Mouse (Mus musculus): ENCODE data around the gene Plin5.
"Not testable (repeated sequence)": the region's sequence is repeated elsewhere in the genome, so short reads cannot be mapped to it uniquely, and the experiment has no call there.

The Plin5 gene

DNA sequence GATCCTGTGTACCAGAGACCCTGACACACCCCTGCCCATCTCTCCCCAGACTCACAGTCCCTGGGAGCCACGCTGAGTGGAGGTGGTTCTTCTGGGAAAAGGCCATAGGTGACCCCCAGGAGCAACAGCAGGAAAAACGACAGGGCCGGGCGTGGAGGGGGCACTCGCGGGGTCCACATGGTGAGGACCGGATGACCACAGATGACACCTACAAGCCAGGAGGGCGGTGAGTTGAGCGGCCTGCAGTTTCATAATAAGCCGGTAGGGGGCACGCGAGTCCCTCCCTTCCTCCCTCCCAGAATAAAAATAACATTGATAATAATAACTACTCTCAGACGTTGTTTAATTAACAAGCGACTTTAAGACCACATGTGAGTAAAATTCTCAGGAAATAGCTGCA lies 15.3 kb upstream of the Plin5 start:
- DNase-seq, result peak; percentile 68

DNA sequence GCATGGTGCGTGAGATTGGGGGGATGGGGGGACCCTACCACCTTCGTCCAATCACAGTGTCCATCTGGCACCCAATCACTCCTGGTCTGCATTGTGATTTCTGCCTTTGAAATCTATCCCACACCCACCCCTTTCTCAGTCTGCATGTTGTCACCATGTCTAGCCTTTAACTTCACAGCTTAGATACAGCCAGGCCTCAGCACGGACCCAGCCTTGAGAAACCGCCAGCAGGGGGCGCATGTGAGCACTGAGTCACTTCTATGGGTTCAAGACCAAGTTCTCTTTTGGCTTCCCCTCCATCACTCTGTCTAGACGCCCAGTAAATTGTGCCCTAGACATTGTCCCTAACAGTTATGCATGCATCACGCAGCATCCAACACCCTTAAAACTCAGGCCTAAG lies 14.4 kb upstream of the Plin5 start:
- DNase-seq, result peak; percentile 70

DNA sequence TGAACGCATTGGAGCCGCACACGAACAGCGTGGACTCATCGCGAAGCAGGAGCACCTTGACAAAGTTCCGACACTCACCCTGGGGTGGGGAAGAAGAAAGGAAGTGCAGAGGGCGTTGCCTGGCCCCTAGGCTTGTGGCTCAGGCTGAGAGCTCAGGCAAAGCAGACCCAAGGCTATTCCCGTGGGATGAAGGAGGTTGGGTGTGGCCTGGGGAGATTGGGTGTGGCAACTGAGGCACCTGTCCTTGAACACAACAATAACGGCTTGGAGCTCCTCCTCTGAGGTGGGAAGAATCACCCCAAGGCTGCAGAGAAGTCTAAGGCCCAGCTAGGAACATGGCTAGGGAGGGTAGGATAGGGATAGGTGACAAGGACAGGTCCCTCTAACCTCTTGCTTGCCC lies 13.7 kb upstream of the Plin5 start:
- DNase-seq, result no peak

DNA sequence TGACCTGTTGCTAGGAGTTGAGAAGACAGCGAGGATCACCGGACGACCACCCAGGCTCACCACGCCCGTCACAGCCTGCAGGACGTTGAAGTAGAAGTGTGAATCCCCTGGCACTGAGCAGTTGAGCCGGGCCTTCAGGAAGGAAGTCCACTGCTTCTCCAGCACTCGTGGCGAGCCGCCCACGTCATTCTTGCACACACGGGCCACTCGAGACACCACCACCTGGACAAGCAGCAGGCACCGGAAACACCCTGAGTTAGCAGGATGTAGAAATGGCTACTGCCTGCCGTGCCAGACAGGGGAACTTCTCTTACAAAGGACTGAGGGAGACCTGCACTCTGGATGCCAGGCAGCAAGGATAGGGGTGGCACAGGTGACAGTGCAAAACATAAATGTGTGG lies 10.8 kb upstream of the Plin5 start:
- peak; percentile 22 for DNase-seq

DNA sequence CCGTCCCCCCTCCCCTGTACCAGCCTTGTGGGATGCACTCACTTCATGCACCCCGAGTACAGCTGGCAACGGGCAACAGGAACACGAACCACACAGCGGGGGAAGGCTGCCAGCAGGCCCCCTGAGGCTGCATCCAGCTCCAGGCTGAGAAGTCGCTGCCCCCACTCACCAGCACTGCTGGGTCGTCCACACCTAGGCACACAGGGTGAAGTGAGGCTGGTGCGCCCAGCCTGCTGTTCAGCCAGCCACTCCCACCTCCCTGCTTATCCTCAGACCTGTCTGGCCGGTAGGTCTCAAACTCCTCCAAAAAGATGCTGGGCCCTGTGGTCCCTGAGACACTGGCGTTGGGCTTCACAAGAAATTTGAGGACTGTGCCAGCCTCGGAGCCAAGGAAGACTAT lies 8.8 kb upstream of the Plin5 start:
- no peak for DNase-seq

DNA sequence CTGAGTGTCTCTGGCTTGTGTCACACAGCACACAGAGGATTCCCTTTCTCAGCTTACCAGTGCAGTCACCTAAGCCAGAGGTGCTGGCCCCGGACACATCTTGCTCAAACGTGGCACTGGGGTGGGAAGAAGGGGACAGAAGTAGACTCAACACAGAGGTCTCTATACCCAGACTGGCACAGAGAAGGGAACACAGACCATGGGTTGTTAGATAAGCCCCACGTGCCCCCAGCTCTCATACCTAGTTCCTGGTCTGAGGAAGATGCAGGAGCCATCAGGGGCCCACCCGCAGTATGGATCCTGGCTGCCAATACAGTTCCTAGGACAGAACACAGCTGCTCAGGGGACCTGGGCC lies 7.9 kb upstream of the Plin5 start:
- no peak for DNase-seq

DNA sequence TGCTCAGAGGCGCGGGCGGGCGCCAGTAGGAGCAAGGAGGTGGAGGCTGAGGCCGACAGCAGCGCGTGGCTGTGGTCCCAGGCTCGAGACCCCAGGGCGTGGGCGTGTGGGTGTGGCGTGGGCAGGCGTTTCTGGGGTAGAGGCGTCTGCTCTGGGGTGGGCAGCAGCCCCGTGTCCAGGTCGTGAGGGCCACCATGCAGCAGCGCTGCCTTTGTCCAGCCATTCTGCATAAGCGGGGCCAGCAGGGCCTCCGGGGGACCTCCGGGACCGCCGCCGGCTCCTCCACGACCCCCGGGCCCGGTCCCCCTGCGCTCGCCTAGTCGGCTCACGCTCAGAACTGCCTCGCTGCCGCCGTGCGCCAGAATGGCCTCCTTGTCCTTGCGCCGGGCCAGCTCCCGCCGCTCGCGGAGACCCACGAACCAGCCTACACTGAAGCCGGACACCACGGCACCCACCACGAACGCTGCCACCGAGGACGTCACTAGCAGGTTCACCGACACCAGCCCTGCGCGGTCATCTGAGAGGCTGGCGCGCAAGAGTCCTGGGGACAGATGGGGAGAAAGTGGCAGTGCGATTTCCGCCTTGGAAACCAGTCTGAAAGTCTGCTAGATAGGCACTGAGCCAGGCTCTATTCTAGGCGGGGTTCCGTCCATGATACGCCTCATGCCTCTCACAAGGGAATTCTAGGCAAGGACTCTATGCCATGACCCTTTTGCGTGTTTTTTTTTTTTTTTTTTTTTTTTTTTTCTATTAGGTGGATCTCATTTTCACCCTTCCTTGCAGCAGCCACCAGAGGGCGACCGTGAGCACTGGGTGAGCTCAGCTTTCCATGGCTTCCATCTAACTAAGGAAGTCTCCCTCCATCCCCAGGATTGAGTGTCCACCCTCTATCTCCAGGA lies 7.2 kb upstream of the Plin5 start:
- peak; percentile 45 for DNase-seq

DNA sequence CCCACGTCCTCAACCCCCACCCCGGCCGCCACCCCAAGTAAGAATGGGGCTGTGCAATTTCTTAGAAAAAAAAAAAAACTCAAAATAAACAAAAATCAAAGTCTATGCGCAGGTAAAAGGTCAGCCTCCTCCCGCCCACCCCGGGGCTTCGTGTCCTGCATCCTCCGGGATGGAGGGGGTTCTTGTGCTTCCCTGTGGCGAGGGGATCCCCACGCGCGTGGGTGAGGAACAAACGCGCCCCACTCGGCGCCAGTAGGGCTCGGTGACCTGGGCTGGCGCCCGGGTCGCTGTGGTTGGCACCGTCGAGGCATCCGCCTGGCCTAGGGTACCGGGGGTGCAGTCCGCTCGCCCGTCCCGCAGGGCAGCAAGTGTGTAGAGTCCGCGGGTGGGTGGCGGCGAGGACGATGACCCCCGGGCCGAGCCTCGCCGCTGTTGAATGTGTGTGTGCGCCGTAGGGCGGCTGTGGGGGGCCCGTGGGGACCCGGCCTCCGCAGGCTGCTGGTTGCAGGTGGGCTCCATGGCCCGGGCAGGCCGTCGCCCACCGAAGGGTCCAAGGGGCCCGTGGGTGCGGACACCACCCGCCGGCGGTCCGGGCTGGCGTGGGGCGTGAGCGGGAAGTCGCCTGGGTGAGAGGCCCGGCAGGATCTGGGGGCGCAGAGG lies 6.4 kb upstream of the Plin5 start:
- DNase-seq, result peak; percentile 22

DNA sequence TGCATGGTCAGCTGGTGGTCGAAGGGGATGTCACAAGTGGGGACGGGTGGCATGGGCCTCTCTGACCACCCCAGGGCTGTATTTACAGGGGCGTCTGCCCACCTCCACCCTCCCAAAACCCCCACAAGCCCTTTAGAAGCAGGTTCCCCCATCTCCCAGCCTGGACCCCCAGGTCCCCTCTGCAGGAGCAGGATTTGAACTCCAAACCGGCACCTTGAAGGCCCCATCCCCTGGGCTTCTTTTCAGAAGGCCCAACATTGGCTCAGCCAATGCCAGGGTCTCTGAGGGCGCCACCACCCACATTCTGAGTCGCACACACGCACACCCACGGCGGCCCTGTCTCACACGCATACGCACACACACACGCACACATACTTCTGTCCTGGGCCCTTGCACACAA lies 5.8 kb upstream of the Plin5 start:
- no peak for DNase-seq

DNA sequence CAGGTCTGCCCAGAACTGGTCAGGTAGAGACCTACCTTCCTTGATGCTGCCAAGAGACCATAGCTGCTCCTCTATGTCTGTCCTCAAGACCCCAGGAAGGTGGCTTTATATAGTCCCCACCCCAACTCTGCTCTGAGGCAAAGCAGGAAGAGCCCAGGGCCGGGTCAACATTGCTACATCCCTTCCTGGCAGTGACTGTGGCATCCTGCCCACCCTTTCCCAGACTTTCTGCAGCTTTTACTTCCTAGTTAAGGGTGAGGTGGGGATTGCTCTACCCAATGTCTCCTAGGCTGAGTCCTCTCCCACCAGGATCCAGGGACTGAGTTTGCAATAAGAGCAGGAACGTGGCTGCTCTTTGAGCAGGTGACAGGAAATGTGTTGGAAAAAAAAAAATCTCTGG lies 4.4 kb upstream of the Plin5 start, which contains the start of gene Lrg1:
Gene Lrg1 (minus strand): TSS at position 176 of the 400 bp plus-strand sequence.
- DNase-seq, result no peak

DNA sequence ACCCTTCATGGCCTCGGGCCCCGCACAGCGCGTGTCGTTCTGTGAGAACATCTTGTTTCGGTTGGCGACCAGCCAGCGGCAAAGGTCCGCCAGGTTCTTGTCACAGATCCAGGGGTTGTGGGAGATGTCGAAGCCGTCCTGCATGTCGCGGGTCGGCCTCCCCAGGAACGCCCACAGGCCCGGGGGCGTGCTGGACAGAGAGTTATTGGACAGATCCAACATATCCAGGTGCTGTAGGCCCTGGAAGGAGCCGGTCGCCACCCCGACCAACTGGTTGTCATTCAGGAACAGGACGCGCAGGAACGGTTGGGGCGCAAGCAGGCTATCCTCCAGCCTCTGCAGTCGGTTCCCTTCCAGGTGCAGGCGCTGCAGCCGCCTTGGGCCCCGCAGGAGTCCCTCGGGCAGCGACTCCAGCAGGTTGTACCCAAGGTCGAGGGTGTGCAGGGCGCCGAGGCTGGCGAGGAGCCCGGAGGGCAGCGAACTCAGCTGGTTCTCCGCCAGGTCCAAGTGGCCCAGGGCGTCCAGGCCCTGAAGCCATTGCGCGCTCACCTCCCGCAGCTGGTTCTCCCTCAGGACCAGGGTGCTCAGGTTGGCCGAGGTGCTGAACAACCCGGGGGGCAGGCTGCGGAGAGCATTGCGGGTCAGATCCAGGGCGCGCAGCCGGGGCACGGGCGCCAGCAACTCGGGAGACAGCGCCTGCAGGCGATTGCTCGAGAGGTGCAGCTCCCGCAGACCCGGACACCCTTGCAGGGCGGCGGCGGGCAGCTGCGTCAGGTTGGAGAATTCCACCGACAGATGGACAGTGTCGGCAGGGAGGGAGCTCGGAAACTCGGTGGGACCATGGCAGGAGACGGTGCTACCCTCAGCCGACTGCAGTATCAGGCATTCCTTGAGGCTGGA lies 2.8 kb upstream of the Plin5 start:
- DNase-seq, result peak; percentile 57

DNA sequence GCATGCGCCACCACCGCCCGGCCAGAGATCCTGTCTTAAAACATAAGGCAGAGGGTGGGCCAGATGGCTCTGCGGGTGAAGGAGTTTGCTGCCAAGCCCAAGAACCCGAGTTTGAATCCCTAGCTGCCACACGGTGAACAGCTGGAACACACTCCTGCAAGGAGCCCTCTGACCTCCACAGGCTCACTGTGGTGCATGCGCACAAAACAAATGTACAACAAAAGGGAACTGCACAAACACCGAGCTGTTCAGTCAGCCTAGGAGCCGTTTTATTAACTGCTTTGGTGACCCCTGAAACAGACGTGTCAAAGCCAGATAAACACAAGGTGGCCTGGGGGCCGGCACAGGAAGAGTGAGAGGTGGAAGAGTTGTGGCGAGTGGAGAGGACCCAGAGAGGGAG lies 2.0 kb upstream of the Plin5 start:
- DNase-seq, result no peak

DNA sequence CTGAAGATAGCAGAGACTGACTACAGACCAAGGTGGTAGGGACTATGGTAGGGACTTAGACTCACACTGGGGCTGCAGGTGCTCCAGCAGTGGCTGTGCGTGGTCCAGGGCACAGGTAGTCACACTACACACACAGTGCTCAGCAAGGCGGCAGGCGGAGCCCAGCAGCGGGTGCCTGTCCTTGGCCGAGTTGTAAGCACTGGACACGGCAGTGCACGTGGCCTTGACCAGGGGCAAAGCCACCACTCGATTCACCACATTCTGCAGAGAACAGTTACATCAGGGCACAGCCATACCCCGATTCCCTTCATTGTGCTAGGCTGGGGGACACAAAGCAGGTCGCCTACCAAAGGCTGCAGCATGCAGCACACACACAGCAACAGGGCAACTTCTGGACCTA lies 1.2 kb downstream of the Plin5 start:
- DNase-seq, result no peak

DNA sequence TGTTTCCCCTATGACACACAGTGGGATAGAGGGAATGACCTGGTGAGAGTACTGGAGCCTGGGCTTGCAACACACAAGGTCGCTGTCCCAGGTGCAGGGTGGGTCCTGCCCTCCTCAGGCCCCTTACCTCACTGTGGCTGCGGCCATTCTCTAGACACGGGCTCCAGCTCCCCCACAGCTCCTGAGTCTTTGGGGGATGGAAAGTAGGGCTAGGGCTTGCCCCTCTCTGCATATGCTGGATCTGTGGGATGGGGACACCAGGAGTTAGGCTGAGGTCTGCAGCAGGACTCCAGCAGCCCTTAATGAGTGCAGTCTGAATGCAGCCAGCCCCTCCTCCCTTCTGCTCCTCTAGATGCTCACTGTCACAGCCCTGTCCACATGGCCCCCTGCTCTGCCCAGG lies 4.7 kb downstream of the Plin5 start:
- DNase-seq, result no peak

DNA sequence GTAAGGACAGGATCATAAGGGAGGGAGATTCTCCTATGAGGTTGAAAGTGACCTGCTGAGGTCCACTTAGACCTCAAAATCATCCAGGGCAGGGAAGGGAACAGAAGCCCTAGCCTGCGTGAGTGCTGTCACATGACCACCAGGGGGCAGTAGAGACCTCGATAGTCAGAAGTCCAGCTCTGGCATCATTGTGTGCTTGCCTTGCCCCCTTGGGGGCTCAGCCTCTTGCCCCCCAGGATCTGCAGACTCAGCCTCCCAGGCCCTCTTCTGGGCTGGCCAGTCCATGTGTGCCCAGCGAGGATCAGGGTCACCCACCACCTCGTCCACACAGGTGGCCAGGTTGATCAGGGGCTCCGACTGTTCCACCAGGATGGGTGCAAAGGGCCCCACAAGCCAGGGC lies 5.5 kb downstream of the Plin5 start:
- peak; percentile 66 for DNase-seq

DNA sequence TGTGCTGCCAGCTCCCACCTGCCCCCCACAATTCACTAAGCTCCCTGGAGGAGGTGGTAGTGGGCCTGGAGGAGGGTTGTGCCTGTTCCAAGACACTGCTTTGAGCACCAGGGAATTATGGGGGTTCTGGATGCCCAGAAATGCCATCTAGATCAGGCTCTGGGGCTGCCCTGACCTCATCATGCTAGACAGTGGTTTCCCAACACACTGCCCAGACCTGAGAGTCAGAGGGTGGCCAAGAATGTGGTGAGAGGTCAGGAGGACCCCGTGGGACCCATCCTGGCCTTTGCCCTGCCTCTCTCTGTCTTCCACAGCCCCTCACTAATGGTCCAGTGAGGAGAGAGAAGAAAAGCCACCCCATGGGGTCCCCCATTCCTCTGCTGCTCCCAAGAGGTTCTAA lies 6.4 kb downstream of the Plin5 start:
- no peak for DNase-seq

DNA sequence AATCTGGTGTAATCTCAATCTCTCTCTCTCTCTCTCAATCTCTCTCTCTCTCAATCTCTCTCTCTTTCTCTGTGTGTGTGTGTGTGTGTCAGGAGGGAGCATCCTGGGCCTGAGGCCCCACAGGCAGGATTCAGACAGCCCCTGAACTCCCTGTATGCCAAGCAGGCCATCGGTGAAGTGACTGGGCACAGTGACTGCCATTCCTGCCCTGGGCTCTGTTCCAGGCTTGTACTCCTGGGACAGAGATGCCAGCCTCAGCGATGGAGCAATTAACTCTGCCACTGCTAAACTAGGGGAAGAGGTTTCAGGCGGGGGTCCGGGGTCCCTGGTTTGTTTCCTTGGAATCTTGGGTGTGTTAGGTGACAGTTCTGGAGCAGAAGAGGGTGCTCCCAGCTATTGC lies 6.8 kb downstream of the Plin5 start:
- DNase-seq, result no peak

DNA sequence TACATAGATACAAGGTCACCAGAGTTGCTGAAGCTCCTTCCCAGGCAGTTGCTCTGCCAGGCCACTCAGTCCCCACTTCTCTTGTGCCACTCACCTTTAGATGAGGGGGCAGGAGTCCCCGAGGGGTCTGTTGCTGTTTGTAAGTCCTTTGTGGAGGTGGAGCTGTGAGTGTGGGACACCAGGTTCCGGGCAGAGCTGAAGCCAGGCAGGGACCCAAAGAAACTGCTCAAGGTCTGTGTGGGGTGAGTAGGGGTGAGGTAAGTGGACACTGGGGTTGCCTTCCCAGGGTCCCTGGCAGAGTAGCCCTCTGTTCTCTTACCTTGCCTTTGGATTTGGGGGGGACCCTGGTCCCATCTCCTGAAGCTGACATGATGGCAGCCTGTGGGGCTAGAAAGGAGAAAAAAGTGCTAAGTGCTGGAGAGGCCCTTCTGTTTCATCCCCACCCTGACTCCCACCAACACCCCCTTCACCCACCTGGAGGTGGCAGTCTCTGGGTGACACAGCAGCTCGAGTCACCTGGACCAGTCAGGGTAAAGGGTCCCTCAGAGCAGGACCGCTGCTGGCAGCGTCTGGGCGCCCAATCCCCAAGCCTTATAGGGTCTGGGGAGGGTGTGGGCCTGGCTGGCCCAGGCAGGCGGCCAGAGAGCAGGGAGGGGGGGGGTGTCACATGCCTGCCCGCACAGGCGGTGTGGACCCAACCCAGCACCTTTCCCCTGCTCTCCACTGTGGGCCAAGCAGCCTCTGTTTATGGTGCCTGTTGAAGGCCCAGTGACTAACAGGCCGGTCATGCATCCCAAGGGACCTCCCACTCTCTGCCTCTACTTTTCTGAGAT lies 8.0 kb downstream of the Plin5 start, which contains the start of gene Plin4:
Gene Plin4 (minus strand): TSS at position 585 of the 833 bp plus-strand sequence.
- DNase-seq, result no peak

DNA sequence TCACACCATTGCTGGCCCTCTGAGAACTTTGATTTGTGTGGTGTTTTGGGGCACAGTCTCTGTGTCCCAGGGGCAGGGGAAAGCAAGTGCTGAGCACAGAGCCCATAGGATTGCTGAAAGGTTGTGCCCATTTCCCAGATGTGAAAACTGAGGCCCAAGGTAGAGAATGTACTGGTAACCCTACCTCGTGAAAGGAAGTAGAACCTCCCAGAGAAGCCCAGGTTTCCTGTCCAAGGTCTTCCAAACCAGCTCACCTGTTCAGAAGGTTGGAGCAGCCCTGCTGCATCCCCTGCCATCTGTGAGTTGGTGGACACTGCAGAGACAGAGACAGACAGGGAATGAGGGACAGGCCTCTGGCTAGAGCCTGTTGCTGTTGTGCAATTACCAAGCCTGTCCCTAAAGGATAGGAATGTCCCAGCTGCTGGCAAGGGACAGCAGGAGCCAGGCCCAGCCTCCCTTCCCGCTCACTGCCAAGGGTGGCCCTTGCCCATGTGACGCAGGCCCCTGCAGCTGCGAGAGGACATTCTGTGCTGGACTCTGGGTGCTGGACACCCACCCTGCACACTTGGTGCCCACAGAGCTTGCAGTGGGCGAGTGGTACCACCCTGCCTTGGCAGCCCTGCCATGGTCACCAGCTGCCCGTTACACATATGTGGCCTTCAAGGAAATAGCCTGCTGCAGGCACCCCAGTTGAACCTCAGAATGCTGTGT lies 8.9 kb downstream of the Plin5 start:
- no peak for DNase-seq

DNA sequence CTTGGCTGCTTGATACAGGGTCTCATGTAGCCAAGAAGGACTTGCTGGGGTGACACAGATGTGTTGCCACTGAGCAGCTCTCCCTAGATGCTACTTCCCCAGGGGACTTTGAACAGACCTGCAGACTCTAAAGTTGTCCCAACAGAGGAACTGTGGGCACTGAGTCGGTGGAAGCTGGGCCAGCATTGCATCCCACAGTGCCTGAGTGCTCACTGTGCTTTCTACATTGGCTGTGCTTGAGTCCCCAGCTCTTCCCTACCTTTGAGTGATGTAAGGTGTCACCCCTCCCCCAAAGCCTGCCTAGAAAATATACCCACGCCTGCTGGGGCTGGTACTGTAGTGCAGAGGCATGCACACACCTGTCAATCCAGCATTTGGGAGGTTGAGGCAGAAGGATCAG lies 9.7 kb downstream of the Plin5 start:
- no peak for DNase-seq

DNA sequence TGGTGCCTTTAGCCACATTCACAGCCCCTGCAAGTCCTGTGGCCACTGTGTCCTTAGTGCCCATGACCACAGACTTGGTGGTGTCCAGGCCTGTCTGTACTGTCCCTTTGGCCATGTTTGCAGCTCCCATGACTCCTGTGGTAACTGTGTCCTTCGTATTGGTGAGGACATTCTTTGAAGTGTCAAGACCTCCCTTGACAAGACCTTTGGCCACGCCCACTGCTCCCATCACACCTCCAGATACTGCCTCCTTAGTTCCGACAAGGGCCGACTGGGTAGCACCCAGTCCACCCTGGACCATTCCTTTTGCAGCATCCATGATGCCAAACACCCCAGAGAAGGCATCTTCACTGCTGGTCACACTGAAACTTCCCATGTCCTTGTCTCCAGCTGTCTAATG lies 10.4 kb downstream of the Plin5 start:
- no peak for DNase-seq

DNA sequence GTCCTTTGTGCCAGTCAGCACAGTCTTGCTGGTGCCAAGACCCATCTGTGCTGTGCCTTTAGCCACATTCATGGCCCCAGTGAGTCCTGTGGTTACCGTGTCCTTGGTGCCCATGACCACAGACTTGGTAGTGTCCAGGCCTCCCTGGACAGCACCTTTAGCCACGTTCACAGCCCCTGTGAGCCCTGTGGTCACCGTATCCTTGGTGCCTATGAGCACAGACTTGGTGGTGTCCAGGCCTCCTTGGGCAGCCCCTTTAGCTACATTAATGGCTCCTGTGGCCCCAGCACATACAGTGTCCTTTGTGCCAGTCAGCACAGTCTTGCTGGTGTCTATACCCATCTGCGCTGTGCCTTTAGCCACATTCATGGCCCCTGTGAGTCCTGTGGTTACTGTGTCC lies 11.0 kb downstream of the Plin5 start:
- DNase-seq, result not testable (repeated sequence)

All from cerebellum, adult 11 months (tissue).